9 mouse cellular contexts compared by ENCODE assay signal in the genomic region with DNA sequence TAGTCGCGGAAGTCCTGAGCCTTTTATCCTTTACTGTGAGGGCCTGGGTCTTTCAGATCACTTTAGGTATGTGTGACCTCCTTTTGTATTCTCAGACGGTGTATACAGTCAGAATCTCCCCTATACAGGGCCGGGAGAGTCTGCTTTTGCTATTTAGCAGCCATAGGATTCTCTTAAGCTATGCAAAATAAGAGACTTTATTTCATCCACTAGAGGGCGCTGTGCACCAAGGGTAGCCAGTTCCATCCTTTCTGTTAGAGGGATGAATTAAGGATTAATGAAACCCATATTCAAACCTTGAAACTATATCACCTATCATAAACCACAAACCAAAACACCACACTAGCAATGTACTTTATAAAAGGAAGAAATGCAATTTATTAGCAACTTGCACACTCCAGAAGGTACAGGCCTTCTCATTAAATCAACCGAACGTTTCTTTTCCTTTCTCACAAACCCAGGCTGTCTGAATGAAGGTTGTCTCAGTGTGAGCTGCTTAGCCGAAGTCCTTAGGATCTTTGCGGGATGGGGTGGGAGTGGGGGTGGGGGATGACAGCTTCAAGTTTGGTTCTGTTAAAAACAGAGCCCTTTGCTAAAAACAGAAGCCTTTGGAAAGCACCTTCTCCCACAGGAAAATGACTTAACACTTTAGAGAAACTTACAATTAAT.
DNase-seq lines count a peak whose midpoint lies in the region; ATAC-seq and TF ChIP-seq lines count a peak whose summit lies in the region.
"Had no signal": no experiment of that assay in that cellular context is flagged by ENCODE, and none has a peak within 500 bp of the region (broad histone marks: within the 10 kb centered on the region; RNA-seq: fewer than 3 reads in every experiment).

No protein-coding gene starts in this region.

- no peak overlapping the region for H3K27ac ChIP-seq in layer of hippocampus, adult 2 months
- H3K27ac ChIP-seq: stomach, embryonic 15.5 days had no signal

- peaks cover 2% of the 10 kb centered on the region for H3K27me3 ChIP-seq in Patski
- H3K27me3 ChIP-seq: stomach, embryonic 15.5 days had no signal

- peak; percentile 29 for DNase-seq in adrenal gland, adult 2 months
- DNase-seq in adrenal gland, postnatal 4 days (ENCODE audit: low spot score in 2 of 2): no peak
- peak; percentile 22 for DNase-seq in Patski (ENCODE audit: low read depth, low spot score)
- peak; percentile 90 for DNase-seq in embryo, embryonic 10 days (ENCODE audit: low spot score)
- peak; percentile 26 to 42 for DNase-seq in heart, postnatal 36 days
- peak; percentile 54 to 73 for DNase-seq in layer of hippocampus, adult 2 months (ENCODE audit: low spot score in 2 of 2)
- DNase-seq in lung, postnatal 25 days (ENCODE audit: low spot score): peak; percentile 35
- peak; percentile 62 for DNase-seq in right cerebral cortex, postnatal 4 days

- peak; percentile 60 for ATAC-seq in Patski

- POLR2A ChIA-PET in Patski (lab: Charles Lee): no interaction called here

- in situ Hi-C loops in Patski (cut with MboI; ENCODE audit: low pct_unique_long_range_greater_than_20kb): loop anchor here (5.0 to 10.0 kb wide), 2 partner anchors 1359 to 1727 kb away; no protein-coding TSS in a partner anchor

- CTCF ChIA-PET in Patski (lab: Charles Lee): interaction anchor here (0.6 to 1.6 kb wide), 6 partner anchors 12 to 1352 kb away, joined by 3 to 4 read pairs (median 3); no protein-coding TSS in a partner anchor

- no peak overlapping the region for H3K4me3 ChIP-seq in layer of hippocampus, adult 2 months
- H3K4me3 ChIP-seq: stomach, embryonic 15.5 days had no signal

- peak; percentile 72 for TF ChIP-seq CTCF in Patski (IDR thresholded peaks at IDR 0.05)
- TF ChIP-seq CTCF in layer of hippocampus, adult 2 months (conservative IDR thresholded peaks at IDR 0.05): peak; percentile 92

- intact Hi-C loops in heart, postnatal 36 days (cut with DNase I): loop anchor here (2.0 to 10.0 kb wide), 6 partner anchors 144 to 1717 kb away; no protein-coding TSS in a partner anchor

Comparison
In these comparisons a context has a peak if more than half of its experiments do, and no peak if none do; other contexts are left out.
1. DNase-seq: peak in adrenal gland, adult 2 months (single experiment), Patski (single experiment), embryo, embryonic 10 days (single experiment), heart, postnatal 36 days (2 of 2), layer of hippocampus, adult 2 months (2 of 2), lung, postnatal 25 days (single experiment) and right cerebral cortex, postnatal 4 days (single experiment); none in adrenal gland, postnatal 4 days (0 of 2).